In the genomic region with DNA sequence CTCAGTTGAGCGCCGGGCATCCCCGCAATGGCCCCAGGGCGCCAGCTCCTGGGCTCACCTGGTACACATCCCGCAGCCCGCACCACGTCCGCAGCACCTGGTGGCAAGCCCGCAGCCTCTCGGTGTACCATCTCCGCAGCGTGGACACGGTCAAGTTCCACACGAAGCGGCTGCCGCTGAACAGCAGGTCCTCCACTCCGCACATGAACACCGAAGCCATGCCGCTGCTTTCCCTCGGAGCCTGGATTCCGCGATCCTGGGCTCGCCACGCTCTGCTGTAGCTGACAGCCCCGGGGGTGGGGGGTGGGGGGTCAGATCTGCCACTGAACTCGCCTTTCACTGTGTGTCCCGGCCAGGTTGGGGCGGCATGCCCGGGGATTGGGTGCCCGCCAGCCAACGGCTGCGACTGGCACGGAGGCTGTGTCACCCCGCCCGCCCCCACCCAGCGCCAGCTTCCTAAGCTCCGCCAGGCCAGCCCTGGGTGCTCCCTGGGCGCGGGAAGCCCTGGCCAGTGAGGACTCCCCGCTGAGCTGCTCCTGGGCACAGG, we compare ENCODE assay signal across 10 mouse cellular contexts.
DNase-seq lines count a peak whose midpoint lies in the region; ATAC-seq and TF ChIP-seq lines count a peak whose summit lies in the region.
"Had no signal": no experiment of that assay in that cellular context is flagged by ENCODE, and none has a peak within 500 bp of the region (broad histone marks: within the 10 kb centered on the region; RNA-seq: fewer than 3 reads in every experiment).

No protein-coding gene starts in this region.

- H3K27me3 ChIP-seq in spleen, adult 2 months (ENCODE audit: control insufficient read depth, insufficient read depth, low read length), result peaks cover 5% of the 10 kb centered on the region
- H3K27me3 ChIP-seq in embryonic facial prominence, embryonic 12.5 days, result peaks cover 32% of the 10 kb centered on the region; the same call in 1 of the 2 replicates
- H3K27me3 ChIP-seq in heart, embryonic 10.5 days (ENCODE audit: insufficient read depth, poor library complexity, severe bottlenecking), result peaks cover 27% of the 10 kb centered on the region
- H3K27me3 ChIP-seq in limb, embryonic 12.5 days, result peaks cover 42% of the 10 kb centered on the region
- 0 out of 2 replicates have a peak, but pooled peaks cover 8% of the 10 kb centered on the region for H3K27me3 ChIP-seq in midbrain, embryonic 14.5 days (ENCODE audit: control insufficient read depth, insufficient read depth, low read length)
- H3K27me3 ChIP-seq in stomach, embryonic 15.5 days (replicated peaks), result peaks cover 12% of the 10 kb centered on the region; the same call in 1 of the 2 replicates
- H3K27me3 ChIP-seq: CH12.LX had no signal

- H3K9me3 ChIP-seq in embryonic facial prominence, embryonic 12.5 days, result no peaks in the 10 kb centered on the region
- no peaks in the 10 kb centered on the region for H3K9me3 ChIP-seq in heart, embryonic 10.5 days
- no peaks in the 10 kb centered on the region for H3K9me3 ChIP-seq in limb, embryonic 12.5 days
- no peaks in the 10 kb centered on the region for H3K9me3 ChIP-seq in midbrain, embryonic 14.5 days (ENCODE audit: control insufficient read depth, low read length)
- H3K9me3 ChIP-seq in stomach, embryonic 15.5 days, result no peaks in the 10 kb centered on the region

- no peak for DNase-seq in spleen, adult 2 months (ENCODE audit: low read depth in 1 of 2, low spot score in 2 of 2)
- no peak for DNase-seq in spleen, postnatal 4 days (ENCODE audit: low spot score in 2 of 2)
- no peak for DNase-seq in heart, embryonic 10.5 days (ENCODE audit: low spot score)
- DNase-seq in kidney, adult 9 months, result peak; percentile 92
- peak; percentile 68 for DNase-seq in midbrain, embryonic 14.5 days

- H3K4me3 ChIP-seq in spleen, adult 2 months (ENCODE audit: extremely low read depth, insufficient read depth, insufficient read length), result peak overlapping the region; percentile 56
- peak overlapping the region; percentile 45 for H3K4me3 ChIP-seq in embryonic facial prominence, embryonic 12.5 days
- H3K4me3 ChIP-seq in heart, embryonic 10.5 days, result peak overlapping the region; percentile 71
- H3K4me3 ChIP-seq in limb, embryonic 12.5 days (replicated peaks), result peak overlapping the region; percentile 51
- peak overlapping the region; percentile 45 for H3K4me3 ChIP-seq in midbrain, embryonic 14.5 days (replicated peaks; ENCODE audit: low read depth, low read length)
- H3K4me3 ChIP-seq in stomach, embryonic 15.5 days (replicated peaks), result peak overlapping the region; percentile 48
- H3K4me3 ChIP-seq: myocyte had no signal

- 1% methylated on average over 40 of the region's 40 CpGs for WGBS in spleen, adult 2 months
- 2% methylated on average over 33 of the region's 40 CpGs for WGBS in embryonic facial prominence, embryonic 12.5 days
- whole genome bisulfite sequencing in heart, embryonic 10.5 days, result 2% methylated on average over 40 of the region's 40 CpGs
- 2% methylated on average over 39 of the region's 40 CpGs for WGBS in limb, embryonic 12.5 days
- 1% methylated on average over 40 of the region's 40 CpGs for WGBS in midbrain, embryonic 14.5 days
- 2% methylated on average over 40 of the region's 40 CpGs for WGBS in stomach, embryonic 15.5 days

- peaks cover 10% of the 10 kb centered on the region for H3K4me1 ChIP-seq in spleen, adult 2 months (ENCODE audit: control insufficient read depth, insufficient read depth, insufficient read length)
- peaks cover 15% of the 10 kb centered on the region for H3K4me1 ChIP-seq in embryonic facial prominence, embryonic 12.5 days
- peaks cover 21% of the 10 kb centered on the region for H3K4me1 ChIP-seq in heart, embryonic 10.5 days
- peaks cover 33% of the 10 kb centered on the region for H3K4me1 ChIP-seq in limb, embryonic 12.5 days (replicated peaks)
- H3K4me1 ChIP-seq in midbrain, embryonic 14.5 days (ENCODE audit: control insufficient read depth, insufficient read depth, low read length), result peaks cover 23% of the 10 kb centered on the region
- peaks cover 17% of the 10 kb centered on the region for H3K4me1 ChIP-seq in stomach, embryonic 15.5 days

- TF ChIP-seq CTCF in spleen, adult 2 months (IDR thresholded peaks at IDR 0.05; ENCODE audit: extremely low read depth, insufficient read depth, insufficient read length, insufficient replicate concordance), result no peak

- peak overlapping the region; percentile 98 for H3K4me2 ChIP-seq in embryonic facial prominence, embryonic 12.5 days (replicated peaks)
- peak overlapping the region; percentile 97 for H3K4me2 ChIP-seq in limb, embryonic 12.5 days
- peak overlapping the region; percentile 98 for H3K4me2 ChIP-seq in midbrain, embryonic 14.5 days (ENCODE audit: low read length)
- H3K4me2 ChIP-seq in stomach, embryonic 15.5 days, result peak overlapping the region; percentile 96

- peak overlapping the region; percentile 53 for H3K9ac ChIP-seq in embryonic facial prominence, embryonic 12.5 days
- H3K9ac ChIP-seq in limb, embryonic 12.5 days (replicated peaks), result peak overlapping the region; percentile 60
- peak overlapping the region; percentile 63 for H3K9ac ChIP-seq in midbrain, embryonic 14.5 days (replicated peaks; ENCODE audit: low read length)
- H3K9ac ChIP-seq in stomach, embryonic 15.5 days, result peak overlapping the region; percentile 27; the same call in 1 of the 2 replicates

- ATAC-seq in embryonic facial prominence, embryonic 12.5 days (ENCODE audit: insufficient number of reproducible peaks, insufficient read depth, low FRiP score, low TSS enrichment), result no peak
- 0 out of 2 replicates have a peak, but pooled peaks have one; percentile 52 for ATAC-seq in limb, embryonic 12.5 days (ENCODE audit: insufficient number of reproducible peaks, insufficient read depth, low FRiP score, low TSS enrichment, low read depth)
- ATAC-seq in midbrain, embryonic 14.5 days (ENCODE audit: low FRiP score, low TSS enrichment), result peak; percentile 63; the same call in 1 of the 2 replicates
- peak; percentile 78; the same call in 1 of the 2 replicates for ATAC-seq in stomach, embryonic 15.5 days (ENCODE audit: insufficient read depth, low FRiP score, low read depth)

- peak overlapping the region; percentile 52 for H3K27ac ChIP-seq in spleen, adult 2 months (ENCODE audit: insufficient read depth, low read length)
- H3K27ac ChIP-seq in embryonic facial prominence, embryonic 12.5 days, result no peak overlapping the region
- peak overlapping the region; percentile 79 for H3K27ac ChIP-seq in heart, embryonic 10.5 days
- H3K27ac ChIP-seq in limb, embryonic 12.5 days, result no peak overlapping the region
- H3K27ac ChIP-seq in midbrain, embryonic 14.5 days (replicated peaks; ENCODE audit: low read depth, low read length), result no peak overlapping the region; the same call in 1 of the 2 replicates
- no peak overlapping the region for H3K27ac ChIP-seq in stomach, embryonic 15.5 days

- TF ChIP-seq POLR2A in spleen, adult 2 months (IDR thresholded peaks at IDR 0.05; ENCODE audit: low read depth, low read length), result no peak

- no peaks in the 10 kb centered on the region for H3K36me3 ChIP-seq in spleen, adult 2 months (ENCODE audit: control insufficient read depth, insufficient read depth, low read length)
- no peaks in the 10 kb centered on the region for H3K36me3 ChIP-seq in embryonic facial prominence, embryonic 12.5 days
- no peaks in the 10 kb centered on the region for H3K36me3 ChIP-seq in heart, embryonic 10.5 days
- no peaks in the 10 kb centered on the region for H3K36me3 ChIP-seq in limb, embryonic 12.5 days
- no peaks in the 10 kb centered on the region for H3K36me3 ChIP-seq in midbrain, embryonic 14.5 days (ENCODE audit: control insufficient read depth, insufficient read depth, low read length)
- H3K36me3 ChIP-seq in stomach, embryonic 15.5 days, result no peaks in the 10 kb centered on the region

Comparison
In these comparisons a context has a peak if more than half of its experiments do, and no peak if none do; other contexts are left out.
1. DNase-seq: peak in kidney, adult 9 months (single experiment) and midbrain, embryonic 14.5 days (single experiment); none in spleen, adult 2 months (0 of 2), spleen, postnatal 4 days (0 of 2) and heart, embryonic 10.5 days (single experiment).
2. H3K27ac ChIP-seq: peak in spleen, adult 2 months (single experiment) and heart, embryonic 10.5 days (single experiment); none in embryonic facial prominence, embryonic 12.5 days (single experiment), limb, embryonic 12.5 days (single experiment), midbrain, embryonic 14.5 days (single experiment) and stomach, embryonic 15.5 days (single experiment).
3. Peak in every context shown above with its lines, with median percentiles within 50 percentile points of each other: H3K4me3 ChIP-seq, H3K4me2 ChIP-seq and H3K9ac ChIP-seq.